Mouse (Mus musculus) midbrain, embryonic 11.5 days (tissue): Measurements from ENCODE around the gene Eif4g2. TPM values are rescaled to one million over a fixed set of nuclear protein-coding genes. Genes with fewer than 3 reads are reported as not detected.

Experiments used
- polyA plus RNA-seq: library from polyadenylated mRNA; unstranded; fragments of >200 nt; fragmentation: Nextera tagmentation; extraction: Ambion mirVana; gene quantifications from 2 replicates; pipeline ENCODE4 v1.2.1, GENCODE M21; 2014

Eif4g2 gene
- polyA plus RNA-seq, 1 experiment from 2014 or later, result 2,057 TPM

Other genes with a start within 250 kb of the Eif4g2 start
- gene Rnf141, start 238.6 kb downstream of the Eif4g2 start, polyA plus RNA-seq, result 27.7 and 28.0 TPM in 2 replicates
- 3.6 and 4.5 TPM in 2 replicates for gene Lyve1, start 219.8 kb downstream of the Eif4g2 start, polyA plus RNA-seq
- 1.9 and 2.2 TPM in 2 replicates for gene Mrvi1, start 100.6 kb downstream of the Eif4g2 start, polyA plus RNA-seq
- gene Ctr9, start 54.1 kb downstream of the Eif4g2 start, polyA plus RNA-seq, result 84.2 and 92.4 TPM in 2 replicates